Comparison of ENCODE assay signal across 8 mouse cellular contexts in the genomic region with DNA sequence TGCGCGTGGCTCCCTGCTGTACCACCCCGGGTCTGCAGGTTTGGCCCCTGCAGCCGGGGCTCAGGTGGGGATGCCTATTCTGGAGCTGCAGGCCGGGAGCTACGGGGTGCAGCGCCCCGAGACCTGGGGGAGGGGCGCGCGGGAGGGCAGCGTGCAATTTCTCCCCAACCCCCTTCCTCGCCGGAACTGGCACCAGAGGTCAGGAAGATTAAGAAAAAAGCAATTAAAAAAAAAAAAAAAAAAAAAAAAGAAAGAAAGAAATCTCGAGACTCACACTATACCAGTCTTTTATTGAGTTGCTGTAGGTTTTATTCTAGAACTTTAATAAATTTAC. TPM values are rescaled to one million over a fixed set of nuclear protein-coding genes. Genes with fewer than 3 reads are reported as not detected.
DNase-seq lines count a peak whose midpoint lies in the region; ATAC-seq and TF ChIP-seq lines count a peak whose summit lies in the region.

No protein-coding gene starts in this region.

- TF ChIP-seq POLR2A in embryonic fibroblast, embryonic 13.5 days (IDR thresholded peaks at IDR 0.05; ENCODE audit: low read depth, low read length): no peak

- peak overlapping the region; percentile 64 for H3K27ac ChIP-seq in lung, embryonic 16.5 days (ENCODE audit: low read length)
- no peak overlapping the region for H3K27ac ChIP-seq in embryonic fibroblast, embryonic 13.5 days (ENCODE audit: insufficient read depth, low read length)
- peak overlapping the region; percentile 99 for H3K27ac ChIP-seq in limb, embryonic 10.5 days
- no peak overlapping the region for H3K27ac ChIP-seq in neural tube, embryonic 15.5 days (replicated peaks)

- no peaks in the 10 kb centered on the region for H3K36me3 ChIP-seq in lung, embryonic 16.5 days (ENCODE audit: control insufficient read depth, insufficient read depth, low read length)
- peaks cover 11% of the 10 kb centered on the region; the same call in 1 of the 2 replicates for H3K36me3 ChIP-seq in limb, embryonic 10.5 days
- H3K36me3 ChIP-seq in neural tube, embryonic 15.5 days: no peaks in the 10 kb centered on the region

- peak overlapping the region; percentile 84 for H3K9ac ChIP-seq in lung, embryonic 16.5 days (ENCODE audit: low read length)
- H3K9ac ChIP-seq in neural tube, embryonic 15.5 days (replicated peaks): peak overlapping the region; percentile 74

- TF ChIP-seq CTCF in embryonic fibroblast, embryonic 13.5 days (IDR thresholded peaks at IDR 0.05; ENCODE audit: borderline replicate concordance, insufficient read depth, low read length): no peak

- H3K4me2 ChIP-seq in lung, embryonic 16.5 days (ENCODE audit: low read depth, low read length): peak overlapping the region; percentile 92
- H3K4me2 ChIP-seq in neural tube, embryonic 15.5 days: peak overlapping the region; percentile 98

- H3K27me3 ChIP-seq in lung, embryonic 16.5 days (ENCODE audit: control insufficient read depth, insufficient read depth, low read depth, low read length): no peaks in the 10 kb centered on the region
- H3K27me3 ChIP-seq in limb, embryonic 10.5 days (ENCODE audit: low read depth, poor library complexity, severe bottlenecking): no peaks in the 10 kb centered on the region
- peaks cover 24% of the 10 kb centered on the region for H3K27me3 ChIP-seq in neural tube, embryonic 15.5 days (replicated peaks)

- H3K4me1 ChIP-seq in lung, embryonic 16.5 days (replicated peaks; ENCODE audit: control insufficient read depth, insufficient read depth, low read length): peaks cover 4% of the 10 kb centered on the region
- H3K4me1 ChIP-seq in embryonic fibroblast, embryonic 13.5 days (ENCODE audit: control insufficient read depth, insufficient read depth, low read length): no peaks in the 10 kb centered on the region
- peaks cover 32% of the 10 kb centered on the region for H3K4me1 ChIP-seq in limb, embryonic 10.5 days
- H3K4me1 ChIP-seq in neural tube, embryonic 15.5 days: peaks cover 6% of the 10 kb centered on the region; the same call in 1 of the 2 replicates

- H3K4me3 ChIP-seq in lung, embryonic 16.5 days (ENCODE audit: low read length): peak overlapping the region; percentile 66
- H3K4me3 ChIP-seq in embryonic fibroblast, embryonic 13.5 days (ENCODE audit: insufficient read depth, low read length): peak overlapping the region; percentile 45
- peak overlapping the region; percentile 80 for H3K4me3 ChIP-seq in limb, embryonic 10.5 days
- peak overlapping the region; percentile 72 for H3K4me3 ChIP-seq in neural tube, embryonic 15.5 days (replicated peaks)

- DNase-seq in lung, postnatal 10 days: no peak
- no peak for DNase-seq in limb, embryonic 10.5 days (ENCODE audit: low spot score)
- no peak for DNase-seq in adrenal gland, postnatal 14 days
- no peak for DNase-seq in urinary bladder, adult 18-20 months (ENCODE audit: low spot score in 2 of 2)
- no peak for DNase-seq in embryo, embryonic 10.5 days (ENCODE audit: low spot score)

- H3K9me3 ChIP-seq in lung, embryonic 16.5 days (ENCODE audit: control insufficient read depth, low read length): no peaks in the 10 kb centered on the region
- no peaks in the 10 kb centered on the region for H3K9me3 ChIP-seq in limb, embryonic 10.5 days (replicated peaks)
- H3K9me3 ChIP-seq in neural tube, embryonic 15.5 days (replicated peaks): no peaks in the 10 kb centered on the region

- under 1% methylated on average over 15 of the region's 15 CpGs for WGBS in lung, embryonic 16.5 days
- WGBS in limb, embryonic 10.5 days: under 1% methylated on average over 15 of the region's 15 CpGs
- 0% methylated on average over 15 of the region's 15 CpGs for WGBS in neural tube, embryonic 15.5 days

- no peak for ATAC-seq in lung, embryonic 16.5 days (ENCODE audit: low read depth)
- ATAC-seq in neural tube, embryonic 15.5 days (ENCODE audit: low FRiP score): no peak

RNA-seq across cellular contexts. Expression of gene Cdca7l, which starts 40.0 kb away (rescaled TPM):
- 47.2 and 54.6 TPM in 2 replicates for polyA plus RNA-seq in lung, embryonic 16.5 days (2015; fragmentation: Nextera tagmentation; extraction: Ambion mirVana)
- polyA plus RNA-seq in embryonic fibroblast, embryonic 13.5 days (2011; ENCODE audit: insufficient read length, low read depth, missing spikeins): 7.1 and 12.4 TPM in 2 replicates
- 54.8 and 65.0 TPM in 2 replicates for polyA plus RNA-seq in limb, embryonic 10.5 days (2016; fragmentation: Nextera tagmentation; extraction: Ambion mirVana)
- polyA plus RNA-seq in neural tube, embryonic 15.5 days (2015; fragmentation: Nextera tagmentation; extraction: Ambion mirVana): 4.3 and 12.7 TPM in 2 replicates
- 6.7 and 6.9 TPM in 2 replicates for total RNA-seq in adrenal gland, postnatal 14 days (2021)

Comparison
In these comparisons a context has a peak if more than half of its experiments do, and no peak if none do; other contexts are left out.
1. H3K27ac ChIP-seq: peak in lung, embryonic 16.5 days (single experiment) and limb, embryonic 10.5 days (single experiment); none in embryonic fibroblast, embryonic 13.5 days (single experiment) and neural tube, embryonic 15.5 days (single experiment).
2. Peak in every context shown above with its lines, with median percentiles within 50 percentile points of each other: H3K4me3 ChIP-seq.